Mouse (Mus musculus) embryonic facial prominence, embryonic 15.5 days (tissue): ENCODE results near the gene Trabd2b. TPM values are rescaled to one million over a fixed set of nuclear protein-coding genes. Genes with fewer than 3 reads are reported as not detected.

ENCODE experiments used
- ATAC-seq: fragments of 200-750 bp; cut with Nextera tagmentation; 2 replicates; pipeline ENCODE4 v1.8.0; 2017; ENCODE audit warnings: low read depth, moderate TSS enrichment; ENCODE audit not compliant: insufficient number of reproducible peaks, low FRiP score, low TSS enrichment
- H3K27ac ChIP-seq: fragments of 300-500 bp; sonication (generic); replicated peaks from 2 replicates; pipeline ENCODE4 v1.5.1; 2015; ENCODE audit warnings: mild to moderate bottlenecking, inconsistent platforms
- H3K27me3 ChIP-seq: fragments of 300-500 bp; sonication (generic); 2 replicates; pipeline ENCODE4 v1.6.1; 2015; ENCODE audit warnings: inconsistent platforms
- H3K36me3 ChIP-seq: fragments of 300-500 bp; sonication (generic); 2 replicates; pipeline ENCODE4 v1.6.1; 2015; ENCODE audit warnings: mild to moderate bottlenecking, inconsistent platforms
- H3K4me1 ChIP-seq: fragments of 300-500 bp; sonication (generic); 2 replicates; pipeline ENCODE4 v1.6.1; 2015; ENCODE audit warnings: inconsistent platforms
- H3K4me2 ChIP-seq: fragments of 300-500 bp; sonication (generic); replicated peaks from 2 replicates; pipeline ENCODE4 v1.6.1; 2015; ENCODE audit warnings: mild to moderate bottlenecking, inconsistent platforms
- H3K4me3 ChIP-seq: fragments of 300-500 bp; sonication (generic); replicated peaks from 2 replicates; pipeline ENCODE4 v1.5.1; 2015; ENCODE audit warnings: mild to moderate bottlenecking, inconsistent platforms
- H3K9ac ChIP-seq: fragments of 300-500 bp; sonication (generic); 2 replicates; pipeline ENCODE4 v1.6.1; 2015; ENCODE audit warnings: inconsistent platforms
- H3K9me3 ChIP-seq: fragments of 300-500 bp; sonication (generic); replicated peaks from 2 replicates; pipeline ENCODE4 v1.6.1; 2016; ENCODE audit warnings: inconsistent platforms
- WGBS: fragments of 180-500 bp; shearing (Covaris S2); methylation state at CpG from one replicate; pipeline ENCODE4 v1.1.7; 2015; 5-methylcytosine and 5-hydroxymethylcytosine counted together
- polyA plus RNA-seq: library from polyadenylated mRNA; unstranded; fragments of >200 nt; fragmentation: Nextera tagmentation; extraction: Ambion mirVana; gene quantifications from 2 replicates; pipeline ENCODE4 v1.2.1, GENCODE M21; 2015

Gene Trabd2b
- polyA plus RNA-seq, 1 experiment from 2014 or later = 2.7 TPM

- no peak overlapping the region for H3K4me2 ChIP-seq
- no peaks in the 10 kb centered on the region for H3K9me3 ChIP-seq
- H3K4me1 ChIP-seq = peaks cover 8% of the 10 kb centered on the region; the same call in 1 of the 2 replicates
- H3K27me3 ChIP-seq = no peaks in the 10 kb centered on the region
- 33% methylated on average over 12 of the region's 12 CpGs for WGBS
- H3K9ac ChIP-seq = no peak overlapping the region
- H3K27ac ChIP-seq = no peak overlapping the region
- peak; percentile 51; the same call in 1 of the 2 replicates for ATAC-seq
- no peak overlapping the region for H3K4me3 ChIP-seq
- no peaks in the 10 kb centered on the region for H3K36me3 ChIP-seq
These were observed 171.8 kb downstream of the Trabd2b start for GRCm38 (mm10) chr4:114578153-114578950.

GRCm38 (mm10) chr4:114583546-114584144 lies 177.1 kb downstream of the Trabd2b start:
- Histone ChIP-seq H3K9ac (no peak overlapping the region), H3K4me2 (no peak overlapping the region), H3K4me1 (peaks cover 2% of the 10 kb centered on the region; the same call in 1 of the 2 replicates), H3K9me3 (no peaks in the 10 kb centered on the region), H3K4me3 (no peak overlapping the region), H3K27me3 (no peaks in the 10 kb centered on the region), H3K27ac (no peak overlapping the region), H3K36me3 (no peaks in the 10 kb centered on the region)
- WGBS = 80% methylated on average over 2 of the region's 2 CpGs
- ATAC-seq = no peak

- Histone ChIP-seq H3K4me3 (no peak overlapping the region), H3K36me3 (no peaks in the 10 kb centered on the region), H3K4me2 (no peak overlapping the region), H3K9ac (no peak overlapping the region), H3K27ac (no peak overlapping the region), H3K9me3 (no peaks in the 10 kb centered on the region), H3K27me3 (no peaks in the 10 kb centered on the region), H3K4me1 (no peaks in the 10 kb centered on the region)
- no peak for ATAC-seq
- WGBS = 63% methylated on average over 1 of the region's 1 CpGs
These were observed 178.2 kb downstream of the Trabd2b start for GRCm38 (mm10) chr4:114584686-114585085.

- H3K4me2 ChIP-seq = no peak overlapping the region
- no peak for ATAC-seq
- no peaks in the 10 kb centered on the region for H3K27me3 ChIP-seq
- no peaks in the 10 kb centered on the region for H3K36me3 ChIP-seq
- H3K4me1 ChIP-seq = peaks cover 21% of the 10 kb centered on the region
- H3K9ac ChIP-seq = no peak overlapping the region
- 24% methylated on average over 13 of the region's 13 CpGs for WGBS
- H3K9me3 ChIP-seq = no peaks in the 10 kb centered on the region
- H3K4me3 ChIP-seq = no peak overlapping the region
- peak overlapping the region; percentile 39 for H3K27ac ChIP-seq
These were observed 187.2 kb downstream of the Trabd2b start for GRCm38 (mm10) chr4:114593554-114594215.

GRCm38 (mm10) chr4:114595188-114595701 lies 188.7 kb downstream of the Trabd2b start:
- no peak overlapping the region for H3K9ac ChIP-seq
- WGBS = 49% methylated on average over 2 of the region's 2 CpGs
- no peak overlapping the region for H3K27ac ChIP-seq
- no peaks in the 10 kb centered on the region for H3K9me3 ChIP-seq
- no peaks in the 10 kb centered on the region for H3K36me3 ChIP-seq
- H3K4me1 ChIP-seq = peaks cover 21% of the 10 kb centered on the region
- H3K4me3 ChIP-seq = no peak overlapping the region
- no peaks in the 10 kb centered on the region for H3K27me3 ChIP-seq
- H3K4me2 ChIP-seq = no peak overlapping the region
- ATAC-seq = peak; percentile 62

- Histone ChIP-seq H3K4me3 (no peak overlapping the region), H3K27me3 (no peaks in the 10 kb centered on the region), H3K9me3 (no peaks in the 10 kb centered on the region), H3K27ac (no peak overlapping the region), H3K4me1 (peaks cover 22% of the 10 kb centered on the region), H3K9ac (no peak overlapping the region), H3K36me3 (no peaks in the 10 kb centered on the region), H3K4me2 (no peak overlapping the region)
- ATAC-seq = no peak
These were observed 192.6 kb downstream of the Trabd2b start for GRCm38 (mm10) chr4:114599121-114599520.

- Histone ChIP-seq H3K36me3 (no peaks in the 10 kb centered on the region), H3K4me2 (no peak overlapping the region), H3K27me3 (no peaks in the 10 kb centered on the region), H3K9me3 (no peaks in the 10 kb centered on the region), H3K27ac (no peak overlapping the region), H3K4me1 (peaks cover 7% of the 10 kb centered on the region), H3K9ac (no peak overlapping the region), H3K4me3 (no peak overlapping the region)
- WGBS = 25% methylated on average over 8 of the region's 8 CpGs
- no peak for ATAC-seq
These were observed 194.9 kb downstream of the Trabd2b start for GRCm38 (mm10) chr4:114601201-114602009.

- no peak overlapping the region for H3K4me3 ChIP-seq
- no peak for ATAC-seq
- H3K4me2 ChIP-seq = no peak overlapping the region
- no peaks in the 10 kb centered on the region for H3K27me3 ChIP-seq
- no peaks in the 10 kb centered on the region for H3K36me3 ChIP-seq
- H3K27ac ChIP-seq = no peak overlapping the region
- no peak overlapping the region for H3K9ac ChIP-seq
- peaks cover 7% of the 10 kb centered on the region for H3K4me1 ChIP-seq
- H3K9me3 ChIP-seq = no peaks in the 10 kb centered on the region
- 63% methylated on average over 3 of the region's 3 CpGs for WGBS
These were observed 199.1 kb downstream of the Trabd2b start for GRCm38 (mm10) chr4:114605670-114606069.

- H3K36me3 ChIP-seq = no peaks in the 10 kb centered on the region
- no peaks in the 10 kb centered on the region for H3K9me3 ChIP-seq
- 55% methylated on average over 2 of the region's 2 CpGs for WGBS
- no peak overlapping the region for H3K9ac ChIP-seq
- no peak overlapping the region for H3K27ac ChIP-seq
- no peaks in the 10 kb centered on the region for H3K27me3 ChIP-seq
- H3K4me3 ChIP-seq = no peak overlapping the region
- H3K4me1 ChIP-seq = no peaks in the 10 kb centered on the region; the same call in 1 of the 2 replicates
- no peak overlapping the region for H3K4me2 ChIP-seq
- no peak for ATAC-seq
These were observed 201.3 kb downstream of the Trabd2b start for GRCm38 (mm10) chr4:114607873-114608272.

- Histone ChIP-seq H3K4me2 (no peak overlapping the region), H3K4me3 (no peak overlapping the region), H3K9ac (no peak overlapping the region), H3K36me3 (no peaks in the 10 kb centered on the region), H3K27me3 (no peaks in the 10 kb centered on the region), H3K9me3 (no peaks in the 10 kb centered on the region), H3K27ac (no peak overlapping the region), H3K4me1 (no peaks in the 10 kb centered on the region; the same call in 1 of the 2 replicates)
- no peak for ATAC-seq
- WGBS = 84% methylated on average over 4 of the region's 4 CpGs
These were observed 202.8 kb downstream of the Trabd2b start for GRCm38 (mm10) chr4:114609297-114609696.
